Mouse (Mus musculus) MEL-GATA-1-ER (cell line): ENCODE measurements around the gene Jade2.

ENCODE experiments used
- DNase-seq: peaks from one replicate; pipeline ENCODE4 v3.0.0-alpha.2; 2012; ENCODE audit warnings: low read depth; ENCODE audit errors: extremely low read depth

The Jade2 gene

GRCm38 (mm10) chr11:51835598-51835997 is 21.9 kb downstream of the Jade2 start:
- DNase-seq: no peak

- no peak for DNase-seq
These were observed 23.4 kb downstream of the Jade2 start for GRCm38 (mm10) chr11:51834067-51834411.

- DNase-seq: no peak
These were observed 23.9 kb downstream of the Jade2 start for GRCm38 (mm10) chr11:51833393-51834066.

GRCm38 (mm10) chr11:51832992-51833391 is 24.5 kb downstream of the Jade2 start:
- no peak for DNase-seq

- no peak for DNase-seq
These were observed 25.2 kb downstream of the Jade2 start for GRCm38 (mm10) chr11:51831962-51832909.

GRCm38 (mm10) chr11:51824867-51825424 is 32.5 kb downstream of the Jade2 start:
- no peak for DNase-seq

- no peak for DNase-seq
These were observed 33.3 kb downstream of the Jade2 start for GRCm38 (mm10) chr11:51823963-51824753.

GRCm38 (mm10) chr11:51823271-51823670 is 34.2 kb downstream of the Jade2 start:
- DNase-seq: no peak

GRCm38 (mm10) chr11:51822736-51823135 is 34.7 kb downstream of the Jade2 start:
- no peak for DNase-seq

GRCm38 (mm10) chr11:51820861-51821260 is 36.6 kb downstream of the Jade2 start:
- DNase-seq: peak; percentile 26

GRCm38 (mm10) chr11:51819964-51820363 is 37.5 kb downstream of the Jade2 start:
- DNase-seq: peak; percentile 55

GRCm38 (mm10) chr11:51818837-51819236 is 38.6 kb downstream of the Jade2 start:
- no peak for DNase-seq

- peak; percentile 86 for DNase-seq
These were observed 39.7 kb downstream of the Jade2 start for GRCm38 (mm10) chr11:51817756-51818155.

GRCm38 (mm10) chr11:51812022-51812546 is 45.4 kb downstream of the Jade2 start:
- DNase-seq: no peak

- DNase-seq: no peak
These were observed 46.2 kb downstream of the Jade2 start for GRCm38 (mm10) chr11:51811230-51811629.

GRCm38 (mm10) chr11:51809632-51810224 is 47.7 kb downstream of the Jade2 start:
- peak; percentile 70 for DNase-seq

- no peak for DNase-seq
These were observed 50.2 kb downstream of the Jade2 start for GRCm38 (mm10) chr11:51807108-51807879.

GRCm38 (mm10) chr11:51805221-51805981 is 52.1 kb downstream of the Jade2 start:
- DNase-seq: peak; percentile 64

- no peak for DNase-seq
These were observed 56.7 kb downstream of the Jade2 start for GRCm38 (mm10) chr11:51800634-51801325.
